Mouse (Mus musculus) lung, postnatal 14 days (tissue): ENCODE results near the gene Slc4a10.

ENCODE experiments used
- DNase-seq: peaks from one replicate; pipeline ENCODE4 v3.0.0; 2021

The Slc4a10 gene

GRCm38 (mm10) chr2:62357259-62357658 lies 311.0 kb downstream of the Slc4a10 start:
- no peak for DNase-seq

DNA sequence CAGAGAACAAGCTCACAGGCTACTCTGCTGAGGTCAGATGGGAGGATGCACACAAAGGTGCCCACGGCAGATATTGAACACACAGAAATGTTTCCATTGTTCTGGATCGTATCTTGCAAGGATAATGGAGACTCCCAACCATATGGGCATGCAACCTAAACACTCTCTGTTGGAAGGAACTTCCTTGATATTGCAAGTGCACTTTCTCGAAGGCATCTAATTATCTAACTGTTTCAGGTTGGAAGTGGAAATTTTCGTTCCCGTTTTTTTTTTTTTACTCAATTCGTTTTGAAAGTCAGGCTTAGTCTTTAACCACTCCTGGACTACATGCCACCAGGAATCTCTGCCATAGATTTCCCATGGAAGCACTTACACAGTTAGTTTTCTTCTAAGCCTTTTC lies 314.6 kb downstream of the Slc4a10 start:
- no peak for DNase-seq

GRCm38 (mm10) chr2:62361514-62361913 lies 315.3 kb downstream of the Slc4a10 start:
- DNase-seq, result no peak

GRCm38 (mm10) chr2:62362211-62362610 lies 315.9 kb downstream of the Slc4a10 start:
- DNase-seq, result peak; percentile 7

DNA sequence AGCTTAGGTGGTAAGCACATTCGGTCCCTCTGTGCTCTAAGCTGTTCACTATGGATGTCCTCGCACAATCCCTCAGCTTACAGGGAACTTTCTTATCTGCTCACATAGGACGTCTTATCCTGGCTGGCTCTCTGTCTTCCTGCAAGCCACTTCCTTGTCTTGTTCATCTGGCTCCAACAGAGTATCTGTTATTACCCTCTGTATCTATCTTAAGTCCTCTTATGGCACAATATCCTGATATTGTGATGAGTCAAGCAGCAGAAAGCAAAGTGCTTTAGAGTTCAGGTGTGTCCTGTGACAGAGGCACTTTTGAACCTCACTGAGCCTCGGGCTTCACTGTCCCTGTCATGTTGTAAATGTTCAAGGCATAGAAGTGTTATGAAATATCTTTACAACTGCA lies 317.3 kb downstream of the Slc4a10 start:
- no peak for DNase-seq

DNA sequence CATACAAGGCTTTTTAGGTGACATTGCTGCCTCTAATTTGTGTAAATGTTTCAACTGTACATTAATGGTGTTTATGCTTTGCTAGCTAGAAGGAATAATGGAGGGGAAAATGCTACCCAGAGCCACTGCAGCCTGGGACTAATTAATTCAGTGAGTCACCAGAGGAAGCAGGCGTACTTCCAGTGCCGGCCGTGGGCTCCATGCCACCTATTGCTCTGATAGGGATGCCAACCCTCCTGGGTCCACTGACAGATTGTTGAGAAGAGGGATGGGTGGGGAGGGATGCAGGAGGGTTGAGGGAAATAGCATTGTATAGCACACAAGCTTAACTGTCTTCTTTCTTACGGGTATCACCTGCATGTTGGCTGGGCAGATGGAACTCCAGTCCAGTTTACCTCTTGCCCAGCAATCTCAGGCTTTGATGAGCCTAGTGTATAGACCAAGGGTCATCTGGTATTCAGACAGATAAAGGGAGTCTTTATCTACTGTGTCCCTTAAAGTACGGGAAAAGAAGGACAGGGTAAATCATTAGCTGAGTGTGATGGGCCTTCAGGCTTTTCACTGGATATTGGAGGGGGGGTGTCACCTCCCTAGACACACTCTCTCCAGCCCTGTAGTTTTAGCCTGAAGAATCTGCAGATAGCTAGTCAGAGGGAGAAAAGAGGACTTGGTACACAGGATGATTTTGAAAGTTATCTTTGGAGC lies 322.2 kb downstream of the Slc4a10 start:
- no peak for DNase-seq

DNA sequence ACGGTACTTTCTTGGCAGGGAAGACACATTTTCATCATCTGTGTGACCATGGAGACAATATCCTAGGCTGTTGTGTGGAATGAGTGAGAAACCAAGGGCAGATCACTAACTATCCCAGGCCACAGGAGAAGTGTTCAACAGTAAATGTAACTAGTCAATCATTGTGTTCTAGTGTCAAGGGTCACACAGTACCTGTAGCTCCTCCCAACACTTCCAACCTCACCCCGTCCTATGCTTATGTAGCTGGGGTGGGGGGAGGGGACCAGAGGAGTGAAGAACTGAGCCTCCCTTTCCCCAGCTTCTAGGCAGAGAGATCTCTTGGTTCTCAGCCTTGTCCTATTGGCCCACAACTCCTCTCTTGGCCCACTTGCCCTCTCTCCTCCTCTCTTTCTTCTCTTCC lies 323.8 kb downstream of the Slc4a10 start:
- DNase-seq, result no peak

GRCm38 (mm10) chr2:62373692-62374091 lies 327.4 kb downstream of the Slc4a10 start:
- no peak for DNase-seq
